Mouse (Mus musculus) liver, adult 2 months (tissue): ENCODE data around the gene Ceacam9.

Experiments
- CTCF ChIP-seq: fragments of 200-500 bp; IDR thresholded peaks from 2 replicates; pipeline ENCODE4 v1.5.1; 2011; ENCODE audit warnings: low read depth, low read length, control low read depth
- POLR2A ChIP-seq: fragments of 200-500 bp; IDR thresholded peaks from 2 replicates; pipeline ENCODE4 v1.6.1; 2011; ENCODE audit warnings: low read length, control low read depth; ENCODE audit not compliant: insufficient read depth; ENCODE audit errors: extremely low read depth

DNA sequence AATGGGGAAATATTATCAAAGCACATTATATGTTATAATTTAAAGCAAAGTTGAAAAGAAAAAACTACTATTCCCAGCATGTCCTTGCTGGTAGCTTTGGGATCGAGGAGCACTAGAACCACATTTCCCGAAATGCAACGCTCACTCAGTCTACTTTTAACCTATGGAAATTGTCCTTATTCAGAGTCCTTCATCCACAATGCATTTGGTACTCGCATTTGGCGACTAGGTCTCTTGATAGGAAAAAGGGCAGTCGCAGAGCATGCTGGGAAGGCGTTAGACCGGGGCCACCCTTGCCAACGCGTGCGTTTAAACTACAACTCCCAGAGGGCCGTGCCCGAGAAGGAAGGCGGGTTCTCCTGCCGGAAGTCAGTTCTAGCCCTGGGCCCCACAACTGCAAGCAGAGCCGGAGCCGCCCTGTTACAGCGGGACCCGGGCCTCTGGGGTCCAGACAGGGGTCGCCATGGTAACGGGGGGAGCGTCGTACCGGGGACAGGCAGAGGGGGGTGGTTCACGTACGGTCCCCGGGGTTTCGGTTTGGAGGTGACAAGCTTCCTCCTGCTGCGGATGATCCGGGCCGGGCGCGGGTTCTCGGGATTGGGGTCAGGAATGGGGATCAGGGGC is 16.5 kb downstream of the Ceacam9 start, which contains the start of gene Ap2s1:
- TF ChIP-seq POLR2A: peak; percentile 49; the same call in 1 of the 2 replicates
- no peak for TF ChIP-seq CTCF
